ENCODE assay signal across 10 mouse cellular contexts in the genomic region with DNA sequence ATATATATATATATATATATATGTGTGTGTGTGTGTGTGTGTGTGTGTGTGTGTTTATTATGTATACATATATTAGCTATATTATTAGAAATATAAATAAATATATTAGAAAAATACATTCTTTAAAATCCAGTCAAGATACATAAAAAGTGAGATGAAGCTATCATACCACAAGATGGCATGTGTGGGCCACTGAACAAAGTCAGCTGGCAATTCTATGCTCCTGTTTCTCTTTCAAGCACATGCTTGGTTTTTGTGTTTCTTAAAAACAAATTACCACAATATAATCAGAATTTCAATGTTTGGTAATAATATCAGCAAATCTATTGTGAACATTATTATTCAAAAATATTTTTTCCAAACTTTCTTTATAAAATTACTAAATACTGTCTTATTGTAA.
DNase-seq lines count a peak whose midpoint lies in the region; ATAC-seq lines count a peak whose summit lies in the region.
"Had no signal": no experiment of that assay in that cellular context is flagged by ENCODE, and none has a peak within 500 bp of the region (broad histone marks: within the 10 kb centered on the region; RNA-seq: fewer than 3 reads in every experiment).

No protein-coding gene starts in this region.

- no peak overlapping the region for H3K9ac ChIP-seq in limb, embryonic 11.5 days (ENCODE audit: low read length)
- no peak overlapping the region for H3K9ac ChIP-seq in heart, embryonic 11.5 days (ENCODE audit: low read depth, low read length)
- H3K9ac ChIP-seq: kidney, embryonic 15.5 days had no signal

- no peaks in the 10 kb centered on the region for H3K27me3 ChIP-seq in limb, embryonic 11.5 days (ENCODE audit: control insufficient read depth, insufficient read depth, low read length)
- H3K27me3 ChIP-seq in limb, embryonic 10.5 days (ENCODE audit: low read depth, poor library complexity, severe bottlenecking): no peaks in the 10 kb centered on the region
- no peaks in the 10 kb centered on the region for H3K27me3 ChIP-seq in heart, embryonic 11.5 days (ENCODE audit: control insufficient read depth, insufficient read depth, low read length)
- H3K27me3 ChIP-seq: kidney, embryonic 15.5 days had no signal

- H3K9me3 ChIP-seq in limb, embryonic 11.5 days (ENCODE audit: control insufficient read depth, low read length): no peaks in the 10 kb centered on the region
- no peaks in the 10 kb centered on the region for H3K9me3 ChIP-seq in limb, embryonic 10.5 days (replicated peaks)
- no peaks in the 10 kb centered on the region for H3K9me3 ChIP-seq in heart, embryonic 11.5 days (replicated peaks; ENCODE audit: control insufficient read depth, low read length)
- H3K9me3 ChIP-seq: kidney, embryonic 15.5 days had no signal

- no peak overlapping the region for H3K27ac ChIP-seq in limb, embryonic 11.5 days (replicated peaks; ENCODE audit: low read depth, low read length)
- H3K27ac ChIP-seq in limb, embryonic 10.5 days: no peak overlapping the region
- H3K27ac ChIP-seq in heart, embryonic 11.5 days (ENCODE audit: low read depth, low read length): no peak overlapping the region
- H3K27ac ChIP-seq: kidney, embryonic 15.5 days had no signal

- no peaks in the 10 kb centered on the region for H3K36me3 ChIP-seq in limb, embryonic 11.5 days (ENCODE audit: control insufficient read depth, insufficient read depth, low read length)
- no peaks in the 10 kb centered on the region for H3K36me3 ChIP-seq in limb, embryonic 10.5 days
- no peaks in the 10 kb centered on the region for H3K36me3 ChIP-seq in heart, embryonic 11.5 days (ENCODE audit: control insufficient read depth, insufficient read depth, low read length)
- H3K36me3 ChIP-seq: kidney, embryonic 15.5 days had no signal

- no peak for ATAC-seq in limb, embryonic 11.5 days (ENCODE audit: insufficient number of reproducible peaks, low FRiP score, low TSS enrichment, low read depth)
- ATAC-seq in heart, embryonic 11.5 days (replicated peaks; ENCODE audit: insufficient number of reproducible peaks, low FRiP score, low TSS enrichment): no peak

- H3K4me2 ChIP-seq in limb, embryonic 11.5 days (ENCODE audit: low read depth, severe bottlenecking): no peak overlapping the region
- H3K4me2 ChIP-seq in heart, embryonic 11.5 days: no peak overlapping the region
- H3K4me2 ChIP-seq: kidney, embryonic 15.5 days had no signal

- DNase-seq in embryo, embryonic 10 days (ENCODE audit: low spot score): peak; percentile 36
- DNase-seq in embryo, embryonic 9.5 days (ENCODE audit: extremely low spot score): no peak
- peak; percentile 25 for DNase-seq in limb, embryonic 11.5 days (ENCODE audit: low spot score)
- no peak for DNase-seq in limb, embryonic 10.5 days (ENCODE audit: low spot score)
- DNase-seq in adipocyte (ENCODE audit: low spot score): peak; percentile 23
- peak; percentile 24 for DNase-seq in retina, postnatal 1 day
- no peak for DNase-seq in urinary bladder, adult 18-20 months (ENCODE audit: low spot score in 2 of 2)
- DNase-seq: gastrocnemius, postnatal 36 days had no signal

- no peak overlapping the region for H3K4me3 ChIP-seq in limb, embryonic 11.5 days (ENCODE audit: low read depth, low read length)
- no peak overlapping the region for H3K4me3 ChIP-seq in limb, embryonic 10.5 days
- no peak overlapping the region for H3K4me3 ChIP-seq in heart, embryonic 11.5 days (ENCODE audit: low read depth, low read length)
- H3K4me3 ChIP-seq: kidney, embryonic 15.5 days had no signal

- no peaks in the 10 kb centered on the region for H3K4me1 ChIP-seq in limb, embryonic 11.5 days (ENCODE audit: control insufficient read depth, insufficient read depth, low read length)
- no peaks in the 10 kb centered on the region for H3K4me1 ChIP-seq in limb, embryonic 10.5 days
- H3K4me1 ChIP-seq in heart, embryonic 11.5 days (ENCODE audit: control insufficient read depth, insufficient read depth, low read length): no peaks in the 10 kb centered on the region
- H3K4me1 ChIP-seq: kidney, embryonic 15.5 days had no signal

Comparison
In these comparisons a context has a peak if more than half of its experiments do, and no peak if none do; other contexts are left out.
1. DNase-seq: peak in embryo, embryonic 10 days (single experiment), limb, embryonic 11.5 days (single experiment), adipocyte (single experiment) and retina, postnatal 1 day (single experiment); none in embryo, embryonic 9.5 days (single experiment), limb, embryonic 10.5 days (single experiment) and urinary bladder, adult 18-20 months (0 of 2).